Mouse (Mus musculus) adrenal gland, postnatal 0 days (tissue): ENCODE data around the gene Ccnc. TPM values are rescaled to one million over a fixed set of nuclear protein-coding genes. Genes with fewer than 3 reads are reported as not detected.

Source experiments
- polyA plus RNA-seq: library from polyadenylated mRNA; unstranded; fragments of >200 nt; fragmentation: Nextera tagmentation; extraction: Ambion mirVana; gene quantifications from 2 replicates; pipeline ENCODE4 v1.2.1, GENCODE M21; 2015

Gene Ccnc
- polyA plus RNA-seq: 43.9 and 50.7 TPM in 2 replicates

DNA sequence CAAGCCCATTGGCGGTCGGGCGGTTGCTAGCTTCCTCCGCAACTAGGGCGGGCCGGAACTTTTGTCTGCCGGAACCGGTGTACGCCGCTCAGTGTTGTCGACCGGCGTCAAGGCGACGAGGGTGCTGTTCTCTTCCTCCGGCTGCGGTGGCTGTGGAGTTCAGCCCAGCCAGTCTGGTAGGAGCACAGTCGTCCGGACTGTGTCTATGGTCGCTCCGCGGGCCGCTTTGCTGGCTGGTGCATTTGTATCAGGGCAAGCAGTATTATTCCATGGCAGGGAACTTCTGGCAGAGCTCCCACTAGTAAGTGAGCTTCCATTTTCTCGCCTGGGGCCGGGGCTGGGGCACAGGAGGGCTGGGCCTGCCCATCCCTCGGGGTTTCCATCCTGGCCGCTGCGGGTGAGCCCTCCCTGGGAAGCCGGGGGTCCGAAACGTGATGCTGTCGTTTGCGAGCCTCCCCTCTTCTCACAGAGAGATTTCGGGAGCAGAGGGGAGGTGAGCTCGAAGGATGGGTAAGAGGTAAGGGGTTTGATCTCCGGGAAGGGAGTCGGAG is at the start of gene Ccnc:
Ccnc (plus strand) TSS at position 87 of the 551 bp plus-strand sequence.

DNA sequence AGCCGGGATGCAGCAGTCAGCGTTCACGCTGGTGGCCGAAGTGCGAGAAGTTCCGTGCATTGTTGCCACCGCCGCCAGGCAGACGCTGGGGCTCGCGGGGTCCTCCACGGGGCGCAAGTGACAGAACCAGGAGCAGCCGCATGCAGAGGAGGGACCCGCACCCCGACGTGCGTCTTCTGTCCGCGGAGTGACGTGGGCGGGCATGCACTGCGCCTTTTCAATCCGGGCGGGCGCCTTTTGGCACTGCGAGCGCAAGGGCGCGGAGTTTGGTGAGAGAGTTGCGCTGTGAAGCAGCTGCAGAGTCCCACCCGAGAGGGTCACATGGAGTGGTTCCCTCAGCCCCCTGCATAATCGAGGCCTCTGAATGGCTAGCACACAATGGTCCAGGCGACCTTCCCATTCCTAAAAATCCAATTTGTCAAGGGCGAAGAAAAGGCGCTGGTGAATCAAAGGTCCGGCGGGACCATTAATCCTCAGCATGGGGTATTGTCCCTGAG is 41.9 kb upstream of the Ccnc start, which contains the start of gene Prdm13:
Prdm13 (minus strand) TSS at position 369 of the 497 bp plus-strand sequence.

DNA sequence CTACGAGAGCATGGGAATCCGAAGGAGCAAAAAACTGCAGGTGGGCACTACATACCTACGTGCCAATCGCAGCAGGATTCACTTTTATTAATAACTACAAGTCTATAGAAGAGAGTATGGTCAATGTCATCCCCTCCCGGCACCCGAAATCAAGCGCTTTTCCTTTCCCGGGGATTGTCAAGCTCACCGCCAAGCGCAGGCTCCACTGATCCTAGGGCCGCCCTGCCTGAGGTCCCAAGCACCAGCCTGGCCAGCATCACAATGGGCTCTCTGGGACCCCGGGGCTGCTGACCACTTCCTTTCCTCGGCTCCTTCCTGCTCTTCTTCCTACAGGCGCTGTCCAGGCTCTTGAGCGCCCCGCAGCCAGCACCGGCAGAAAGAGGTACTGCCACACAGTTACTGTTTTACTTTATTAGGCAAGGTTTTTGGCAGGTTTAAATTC is 39.4 kb downstream of the Ccnc start, which contains the start of the genes Usp45 and Tstd3:
Usp45 (plus strand) TSS at position 294 of the 442 bp plus-strand sequence.
Tstd3 (minus strand) TSS at position 350 of the 442 bp plus-strand sequence.

Other genes with a start within 250 kb of the Ccnc start
- gene Prdm13, start 41.7 kb upstream of the Ccnc start, polyA plus RNA-seq: not detected in 2 replicates
- 4.4 and 6.5 TPM in 2 replicates for gene Usp45, start 39.5 kb downstream of the Ccnc start, polyA plus RNA-seq
- gene Tstd3, start 39.5 kb downstream of the Ccnc start, polyA plus RNA-seq: 26.1 and 30.2 TPM in 2 replicates
- 51.8 and 72.8 TPM in 2 replicates for gene Pnisr, start 119.9 kb downstream of the Ccnc start, polyA plus RNA-seq
- gene Coq3, start 152.0 kb downstream of the Ccnc start, polyA plus RNA-seq: 23.3 and 24.0 TPM in 2 replicates
- 2.0 and 3.2 TPM in 2 replicates for gene Faxc, start 203.6 kb downstream of the Ccnc start, polyA plus RNA-seq